Mouse (Mus musculus) E14TG2a.4 (cell line): ENCODE data around the gene Gm28048.

ENCODE experiments used
- CTCF ChIP-seq: conservative IDR thresholded peaks from 2 replicates; pipeline ENCODE4 v1.5.1; 2014; ENCODE audit warnings: low read length
- NANOG ChIP-seq: IDR thresholded peaks from 2 replicates; pipeline ENCODE4 v1.6.1; 2014; ENCODE audit warnings: borderline replicate concordance, low read length, mixed read lengths
- POU5F1 ChIP-seq: IDR thresholded peaks from 2 replicates; pipeline ENCODE4 v1.6.1; 2014; ENCODE audit warnings: low read length, borderline replicate concordance

DNA sequence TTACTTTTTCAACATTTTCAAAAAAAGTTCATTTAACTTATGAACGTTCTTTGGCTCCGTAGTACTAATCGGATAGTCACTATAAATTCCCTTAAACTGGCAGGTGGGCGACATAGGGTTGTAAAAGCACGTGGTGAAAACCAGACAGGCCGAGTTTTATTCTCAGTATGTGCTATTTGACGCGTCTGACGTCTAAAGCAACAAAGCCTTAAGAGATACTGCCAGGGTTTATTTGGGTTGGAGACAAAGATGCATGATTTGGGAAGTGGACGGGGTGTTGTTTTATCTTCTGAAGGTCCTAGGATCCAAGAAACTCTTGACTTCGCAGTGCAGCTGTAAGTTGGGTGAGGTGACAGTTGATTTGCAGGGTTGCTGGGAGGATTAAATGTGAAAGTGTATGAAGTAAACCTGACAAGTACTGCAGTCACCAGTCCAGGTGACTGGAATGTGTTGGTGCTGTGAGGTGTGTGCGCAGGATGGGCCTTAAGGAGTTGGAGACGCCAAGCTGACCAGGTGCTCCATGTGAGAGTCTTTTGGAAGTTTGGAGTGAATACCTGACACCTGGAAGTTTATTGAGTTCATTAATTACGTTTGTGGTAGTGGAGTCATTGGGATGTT lies 9.4 kb upstream of the Gm28048 start:
- TF ChIP-seq CTCF: no peak
- no peak for TF ChIP-seq POU5F1
- TF ChIP-seq NANOG: no peak
